Mouse (Mus musculus) bone marrow, adult 2 months (tissue): ENCODE measurements around the gene Rps19.

Experiments
- CTCF ChIP-seq: fragments of 200-500 bp; IDR thresholded peaks from 2 replicates; pipeline ENCODE4 v1.5.1; 2011; ENCODE audit warnings: low read length, control low read depth; ENCODE audit not compliant: control insufficient read depth, insufficient read depth
- POLR2A ChIP-seq: fragments of 200-500 bp; IDR thresholded peaks from 2 replicates; pipeline ENCODE4 v1.6.1; 2011; ENCODE audit warnings: low read depth, mild to moderate bottlenecking, control low read depth, low read length, borderline replicate concordance; ENCODE audit not compliant: control insufficient read depth

DNA sequence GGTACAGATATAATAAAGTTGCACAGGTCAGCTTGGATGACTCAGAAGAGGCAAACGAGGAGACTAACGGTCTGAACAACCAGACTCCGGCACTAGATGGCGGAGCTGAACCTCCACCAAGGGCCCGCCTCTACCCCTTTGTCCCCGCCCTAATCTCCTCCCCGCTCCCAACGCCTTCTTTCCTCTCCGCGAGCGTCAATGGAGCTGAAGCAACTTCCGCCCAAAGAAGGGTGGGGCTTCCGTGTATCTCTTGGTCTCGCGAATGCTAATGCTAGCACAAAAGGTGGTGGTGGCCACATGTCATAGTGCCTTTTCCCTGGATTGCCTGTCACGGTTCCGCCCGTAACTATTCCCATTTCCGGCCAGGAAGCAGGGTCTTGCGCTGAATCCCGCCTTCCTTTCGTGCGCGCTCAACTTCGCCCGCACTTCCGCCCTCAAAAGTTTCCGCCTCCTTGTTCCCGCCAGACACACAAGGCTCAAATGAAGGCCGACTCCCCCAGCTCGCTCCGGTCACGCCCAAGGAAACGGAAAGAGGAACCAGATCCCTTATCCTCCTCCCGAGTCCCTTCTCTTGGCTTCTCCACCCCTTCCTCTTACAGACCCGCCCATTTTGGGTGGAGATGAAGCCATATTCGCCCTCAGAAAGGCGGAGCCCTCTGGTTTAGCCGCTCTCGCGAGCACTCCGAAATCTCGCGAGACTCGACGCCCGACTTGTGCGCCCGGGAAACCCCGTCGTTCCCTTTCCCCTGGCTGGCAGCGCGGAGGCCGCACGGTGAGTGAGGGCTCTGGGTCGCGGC, at the start of gene Rps19:
- peak; percentile 70 for TF ChIP-seq CTCF
- TF ChIP-seq POLR2A, result peak; percentile 87; the same call in 1 of the 2 replicates
